Mouse (Mus musculus) CH12.LX (cell line): ENCODE results near the gene Gpr180. TPM values are rescaled to one million over a fixed set of nuclear protein-coding genes. Genes with fewer than 3 reads are reported as not detected.

Experiments used
- DNase-seq: peaks from one replicate; pipeline ENCODE4 v3.0.0-alpha.2; 2013; ENCODE audit errors: extremely low read depth
- H3K27ac ChIP-seq: 2 replicates; pipeline ENCODE4 v1.5.1; 2012; ENCODE audit warnings: low read depth, mild to moderate bottlenecking, control low read depth, moderate library complexity; ENCODE audit not compliant: insufficient read depth
- H3K27me3 ChIP-seq: replicated peaks from 2 replicates; pipeline ENCODE3; 2012; ENCODE audit warnings: inconsistent platforms
- H3K36me3 ChIP-seq, 2 experiments: replicated peaks in 1 of 2; 2 replicates each; pipeline versions ENCODE3 to v1.6.1; 2012; ENCODE audit warnings: inconsistent platforms in 1 of 2, low read length in 1 of 2, mild to moderate bottlenecking in 1 of 2, mixed read lengths in 1 of 2, moderate library complexity in 1 of 2; ENCODE audit not compliant: control insufficient read depth in 1 of 2, insufficient read depth in 1 of 2
- H3K4me1 ChIP-seq, 2 experiments: 2 replicates each; pipeline ENCODE4 v1.6.1; 2012; ENCODE audit warnings: inconsistent platforms in 1 of 2, moderate library complexity in 1 of 2; ENCODE audit not compliant: insufficient read depth in 2 of 2, control insufficient read depth in 1 of 2
- H3K4me2 ChIP-seq: 2 replicates; pipeline ENCODE4 v1.6.1; 2012; ENCODE audit warnings: low read depth, mild to moderate bottlenecking, control low read depth; ENCODE audit not compliant: poor library complexity, insufficient read depth, severe bottlenecking
- H3K4me3 ChIP-seq, 3 experiments: fragments of 150-350 bp in 1 of 3; sonication (generic) in 1 of 3; replicated peaks in 1 of 3; 2 replicates each; pipeline versions ENCODE3 to v1.5.1; 2011 to 2012; ENCODE audit warnings: low read depth in 2 of 3, low read length in 2 of 3, mild to moderate bottlenecking in 2 of 3, moderate library complexity in 2 of 3, control low read depth in 1 of 3, improper control_type of control experiment in 1 of 3, inconsistent platforms in 1 of 3, mixed read lengths in 1 of 3; ENCODE audit not compliant: poor library complexity in 1 of 3
- H3K79me2 ChIP-seq: replicated peaks from 2 replicates; pipeline ENCODE4 v1.6.1; 2012; ENCODE audit warnings: mild to moderate bottlenecking, moderate library complexity; ENCODE audit not compliant: control insufficient read depth, poor library complexity, insufficient read depth, severe bottlenecking; ENCODE audit errors: extremely low read depth
- H3K9ac ChIP-seq: 2 replicates; pipeline ENCODE4 v1.6.1; 2012; ENCODE audit warnings: low read depth, mild to moderate bottlenecking, control low read depth, moderate library complexity; ENCODE audit not compliant: insufficient read depth
- H3K9me3 ChIP-seq: replicated peaks from 2 replicates; pipeline ENCODE3; 2012; ENCODE audit warnings: low read length, inconsistent platforms, mixed read lengths
- BHLHE40 ChIP-seq: IDR thresholded peaks from 2 replicates; pipeline ENCODE4 v1.6.1; 2011; ENCODE audit warnings: mild to moderate bottlenecking, low read depth, low read length, improper control_type of control experiment
- CHD1 ChIP-seq: IDR thresholded peaks from 2 replicates; pipeline ENCODE4 v1.6.1; 2012; ENCODE audit warnings: low read depth, low read length, improper control_type of control experiment, inconsistent platforms
- CHD2 ChIP-seq: IDR thresholded peaks from 2 replicates; pipeline ENCODE4 v1.6.1; 2011; ENCODE audit warnings: low read length, improper control_type of control experiment
- CTCF ChIP-seq, 2 experiments: IDR thresholded peaks in 1 of 2; conservative IDR thresholded peaks in 1 of 2; 2 replicates each; pipeline ENCODE4 v1.5.1; 2011 to 2012; ENCODE audit warnings: low read depth in 2 of 2, low read length in 2 of 2, improper control_type of control experiment in 1 of 2, inconsistent platforms in 1 of 2, mild to moderate bottlenecking in 1 of 2, moderate library complexity in 1 of 2
- E2F4 ChIP-seq: IDR thresholded peaks from 2 replicates; pipeline ENCODE4 v1.6.1; 2011; ENCODE audit warnings: low read depth, low read length, improper control_type of control experiment; ENCODE audit not compliant: insufficient replicate concordance
- ELF1 ChIP-seq: IDR thresholded peaks from 2 replicates; pipeline ENCODE4 v1.6.1; 2014; ENCODE audit warnings: low read depth, mild to moderate bottlenecking, inconsistent platforms, low read length, improper control_type of control experiment
- EP300 ChIP-seq: IDR thresholded peaks from 2 replicates; pipeline ENCODE4 v1.6.1; 2011; ENCODE audit warnings: low read length, improper control_type of control experiment
- ETS1 ChIP-seq: conservative IDR thresholded peaks from 2 replicates; pipeline ENCODE4 v1.6.1; 2012; ENCODE audit warnings: low read depth, mild to moderate bottlenecking, inconsistent platforms, low read length, improper control_type of control experiment, moderate library complexity
- GABPA ChIP-seq: IDR thresholded peaks from 2 replicates; pipeline ENCODE4 v1.6.1; 2012; ENCODE audit warnings: low read depth, low read length, improper control_type of control experiment, inconsistent platforms; ENCODE audit not compliant: insufficient replicate concordance
- HCFC1 ChIP-seq: IDR thresholded peaks from 2 replicates; pipeline ENCODE4 v1.6.1; 2012; ENCODE audit warnings: low read depth, mild to moderate bottlenecking, inconsistent platforms, low read length, improper control_type of control experiment
- IRF4 ChIP-seq: IDR thresholded peaks from 2 replicates; pipeline ENCODE4 v1.6.1; 2014; ENCODE audit warnings: low read depth, mild to moderate bottlenecking, inconsistent platforms, low read length, improper control_type of control experiment
- JUN ChIP-seq: IDR thresholded peaks from 2 replicates; pipeline ENCODE4 v1.6.1; 2011; ENCODE audit warnings: low read depth, mild to moderate bottlenecking, low read length, improper control_type of control experiment, moderate library complexity; ENCODE audit not compliant: insufficient read depth
- JUND ChIP-seq: conservative IDR thresholded peaks from 2 replicates; pipeline ENCODE4 v1.6.1; 2011; ENCODE audit warnings: low read depth, low read length, improper control_type of control experiment
- KAT2A ChIP-seq: IDR thresholded peaks from 2 replicates; pipeline ENCODE4 v1.6.1; 2012; ENCODE audit warnings: low read length, improper control_type of control experiment, inconsistent platforms; ENCODE audit not compliant: insufficient replicate concordance
- MAFK ChIP-seq: IDR thresholded peaks from 2 replicates; pipeline ENCODE4 v1.6.1; 2011; ENCODE audit warnings: low read length, improper control_type of control experiment; ENCODE audit not compliant: insufficient replicate concordance
- MAX ChIP-seq: IDR thresholded peaks from 2 replicates; pipeline ENCODE4 v1.6.1; 2011; ENCODE audit warnings: low read length, improper control_type of control experiment
- MAZ ChIP-seq: IDR thresholded peaks from 2 replicates; pipeline ENCODE4 v1.6.1; 2012; ENCODE audit warnings: low read depth, mild to moderate bottlenecking, inconsistent platforms, low read length, improper control_type of control experiment, moderate library complexity
- MEF2A ChIP-seq: IDR thresholded peaks from 2 replicates; pipeline ENCODE4 v1.6.1; 2014; ENCODE audit warnings: low read depth, mild to moderate bottlenecking, inconsistent platforms, low read length, improper control_type of control experiment, borderline replicate concordance
- MXI1 ChIP-seq: IDR thresholded peaks from 2 replicates; pipeline ENCODE4 v1.6.1; 2011; ENCODE audit warnings: mild to moderate bottlenecking, low read depth, low read length, improper control_type of control experiment
- MYC ChIP-seq: IDR thresholded peaks from 2 replicates; pipeline ENCODE4 v1.6.1; 2011; ENCODE audit warnings: low read depth, mild to moderate bottlenecking, improper control_type of control experiment, low read length
- NELFE ChIP-seq: IDR thresholded peaks from 2 replicates; pipeline ENCODE4 v1.6.1; 2011; ENCODE audit warnings: low read depth, low read length, improper control_type of control experiment
- NRF1 ChIP-seq: IDR thresholded peaks from 2 replicates; pipeline ENCODE4 v1.6.1; 2014; ENCODE audit warnings: low read depth, mild to moderate bottlenecking, inconsistent platforms, low read length, improper control_type of control experiment, moderate library complexity
- PAX5 ChIP-seq: IDR thresholded peaks from 2 replicates; pipeline ENCODE4 v1.6.1; 2012; ENCODE audit warnings: low read length, inconsistent platforms, mixed read lengths
- POLR2A ChIP-seq: IDR thresholded peaks from 2 replicates; pipeline ENCODE4 v1.6.1; 2011; ENCODE audit warnings: low read depth, mild to moderate bottlenecking, improper control_type of control experiment, low read length
- POLR2AphosphoS2 ChIP-seq: IDR thresholded peaks from 2 replicates; pipeline ENCODE4 v1.6.1; 2011; ENCODE audit warnings: low read depth, low read length, improper control_type of control experiment
- RAD21 ChIP-seq: IDR thresholded peaks from 2 replicates; pipeline ENCODE4 v1.6.1; 2011; ENCODE audit warnings: low read depth, mild to moderate bottlenecking, low read length, improper control_type of control experiment, moderate library complexity
- RCOR1 ChIP-seq: conservative IDR thresholded peaks from 2 replicates; pipeline ENCODE4 v1.6.1; 2012; ENCODE audit warnings: low read depth, mild to moderate bottlenecking, inconsistent platforms, low read length, improper control_type of control experiment
- SIN3A ChIP-seq: IDR thresholded peaks from 2 replicates; pipeline ENCODE4 v1.6.1; 2012; ENCODE audit warnings: low read length, improper control_type of control experiment, inconsistent platforms
- SMC3 ChIP-seq: IDR thresholded peaks from 2 replicates; pipeline ENCODE4 v1.6.1; 2011; ENCODE audit warnings: low read depth, low read length, improper control_type of control experiment
- TBP ChIP-seq: conservative IDR thresholded peaks from 2 replicates; pipeline ENCODE4 v1.6.1; 2011; ENCODE audit warnings: low read depth, low read length, improper control_type of control experiment
- TCF12 ChIP-seq: IDR thresholded peaks from 2 replicates; pipeline ENCODE4 v1.6.1; 2014; ENCODE audit warnings: low read depth, mild to moderate bottlenecking, inconsistent platforms, low read length, improper control_type of control experiment
- UBTF ChIP-seq: IDR thresholded peaks from 2 replicates; pipeline ENCODE4 v1.6.1; 2012; ENCODE audit warnings: low read depth, mild to moderate bottlenecking, inconsistent platforms, low read length, improper control_type of control experiment, moderate library complexity
- USF1 ChIP-seq: IDR thresholded peaks from 2 replicates; pipeline ENCODE4 v1.6.1; 2014; ENCODE audit warnings: low read depth, mild to moderate bottlenecking, inconsistent platforms, low read length, improper control_type of control experiment
- USF2 ChIP-seq: conservative IDR thresholded peaks from 2 replicates; pipeline ENCODE4 v1.6.1; 2011; ENCODE audit warnings: low read depth, low read length, improper control_type of control experiment
- ZC3H11A ChIP-seq: IDR thresholded peaks from 2 replicates; pipeline ENCODE4 v1.6.1; 2012; ENCODE audit warnings: low read depth, mild to moderate bottlenecking, inconsistent platforms, low read length, improper control_type of control experiment
- ZKSCAN1 ChIP-seq: IDR thresholded peaks from 2 replicates; pipeline ENCODE4 v1.6.1; 2012; ENCODE audit warnings: low read depth, inconsistent platforms, low read length, improper control_type of control experiment, borderline replicate concordance
- ZMIZ1 ChIP-seq: IDR thresholded peaks from 2 replicates; pipeline ENCODE4 v1.6.1; 2012; ENCODE audit warnings: low read depth, mild to moderate bottlenecking, inconsistent platforms, low read length, improper control_type of control experiment
- ZNF384 ChIP-seq: IDR thresholded peaks from 2 replicates; pipeline ENCODE4 v1.6.1; 2012; ENCODE audit warnings: low read depth, low read length, improper control_type of control experiment, inconsistent platforms
- dilution Hi-C: fragments of 300-500 bp; cut with MboI; formaldehyde crosslinking; loops from 2 replicates; pipeline ENCODE4 v1.14.3; 2020; ENCODE audit warnings: low sequenced_read_pairs; ENCODE audit not compliant: extremely low pct_unique_long_range_greater_than_20kb, extremely low pct_ligation_motif_present
- in situ Hi-C: fragments of 300-500 bp; cut with MboI; formaldehyde crosslinking; loops from 3 replicates; pipeline ENCODE4 v1.14.3; 2019; ENCODE audit warnings: low sequenced_read_pairs, low pct_ligation_motif_present, low pct_unique_long_range_greater_than_20kb, mixed read lengths
- polyA plus RNA-seq: library from polyadenylated mRNA; unstranded; fragments of >175 nt; gene quantifications from 2 replicates; pipeline ENCODE4 v1.2.1, GENCODE M21; 2012; ENCODE audit warnings: low read depth; ENCODE audit not compliant: insufficient read length
- total RNA-seq, 2 experiments: library from RNA; depleted of rRNA; stranded (reverse); fragments of 300-350 nt in 1 of 2; fragments of >200 nt in 1 of 2; gene quantifications; 2 replicates each; pipeline ENCODE4 v1.2.3; 2012 to 2014

Gene Gpr180
- total RNA-seq (2012; rRNA removed) (14.0 and 19.3 TPM in 2 replicates), total RNA-seq (2014; rRNA removed) (15.3 and 15.8 TPM in 2 replicates), polyA plus RNA-seq (8.3 and 11.7 TPM in 2 replicates)

- H3K36me3 ChIP-seq = peaks cover 13 to 27% of the 10 kb centered on the region in 2 experiments
- no peak within 1 kb of the TSS for H3K27ac ChIP-seq
- peaks cover 9% of the 10 kb centered on the region for H3K9me3 ChIP-seq
- peak; percentile 95 for DNase-seq
- dilution Hi-C loops = no loop called here
- peak within 1 kb of the TSS; percentile 73 to 83 (median 77) for H3K4me3 ChIP-seq
- peaks cover 4% of the 10 kb centered on the region for H3K79me2 ChIP-seq
- H3K27me3 ChIP-seq = peaks cover 2% of the 10 kb centered on the region
- peak within 1 kb of the TSS; percentile 61 for H3K9ac ChIP-seq
- TF ChIP-seq POLR2A = peak; percentile 82
- no peak for TF ChIP-seq GABPA
- peak; percentile 14; the same call in 1 of the 2 replicates for TF ChIP-seq HCFC1
- no peak for TF ChIP-seq MEF2A
- TF ChIP-seq EP300 = no peak
- TF ChIP-seq MYC = peak; percentile 72
- TF ChIP-seq TBP = no peak
- no peak for TF ChIP-seq USF1
- peak; percentile 91 for TF ChIP-seq BHLHE40
- TF ChIP-seq CHD2 = 0 out of 2 replicates have a peak, but pooled peaks have one; percentile 40
- peak; percentile 93 for TF ChIP-seq SIN3A
- TF ChIP-seq MAZ = no peak
- no peak for TF ChIP-seq RCOR1
- TF ChIP-seq ZC3H11A = no peak
- peak; percentile 33; the same call in 1 of the 2 replicates for TF ChIP-seq ELF1
- no peak for TF ChIP-seq SMC3
- peak; percentile 73 for TF ChIP-seq TCF12
- TF ChIP-seq MAFK = no peak
- no peak; the same call in 1 of the 2 replicates for TF ChIP-seq ZMIZ1
- no peak for TF ChIP-seq JUN
- TF ChIP-seq ETS1 = 0 out of 2 replicates have a peak, but pooled peaks have one; percentile 1
- no peak for TF ChIP-seq POLR2AphosphoS2
- no peak for TF ChIP-seq ZKSCAN1
- peak; percentile 96 for TF ChIP-seq MAX
- TF ChIP-seq JUND = no peak
- TF ChIP-seq NRF1 = peak; percentile 81
- TF ChIP-seq UBTF = peak; percentile 76
- peak; percentile 62; the same call in 1 of the 2 replicates for TF ChIP-seq E2F4
- no peak for TF ChIP-seq IRF4
- 0 out of 2 replicates have a peak, but pooled peaks have one; percentile 8 for TF ChIP-seq USF2
- TF ChIP-seq NELFE = peak; percentile 68
- TF ChIP-seq CHD1 = no peak
- no peak for TF ChIP-seq PAX5
- TF ChIP-seq CTCF (conservative IDR thresholded peaks at IDR 0.05 in 1 of 2, IDR thresholded peaks at IDR 0.05 in 1 of 2; ENCODE audit: low read depth in 2 of 2, low read length in 2 of 2) = no peak
- TF ChIP-seq MXI1 = peak; percentile 77
- TF ChIP-seq RAD21 = no peak
- TF ChIP-seq ZNF384 = no peak
- TF ChIP-seq KAT2A = no peak
- H3K4me2 ChIP-seq = peak within 1 kb of the TSS; percentile 95
- peaks cover 2 to 18% of the 10 kb centered on the region in 2 experiments; a peak in 3 of 4 replicates for H3K4me1 ChIP-seq
- in situ Hi-C loops = loop anchor here (5.0 to 10.0 kb wide), 2 partner anchors 50 to 102 kb away; no protein-coding TSS in a partner anchor
Observed at GRCm38 (mm10) chr14:118136744-118137452, at the start of gene Gpr180. TSS of gene Gpr180 (plus strand) at chr14:118137158.
